Mouse (Mus musculus) small intestine, adult 2 months (tissue): ENCODE measurements around the gene Nat8f2.

Experiments used
- CTCF ChIP-seq: fragments of 200-500 bp; IDR thresholded peaks from 2 replicates; pipeline ENCODE4 v1.5.1; 2012; ENCODE audit warnings: low read depth, mild to moderate bottlenecking, control low read depth, inconsistent platforms, low read length, moderate library complexity, mixed read lengths; ENCODE audit not compliant: insufficient replicate concordance, insufficient read length; ENCODE audit errors: extremely low read depth
- POLR2A ChIP-seq: fragments of 200-500 bp; IDR thresholded peaks from 2 replicates; pipeline ENCODE4 v1.6.1; 2012; ENCODE audit warnings: low read depth, mild to moderate bottlenecking, control low read depth, inconsistent platforms, low read length, moderate library complexity

DNA sequence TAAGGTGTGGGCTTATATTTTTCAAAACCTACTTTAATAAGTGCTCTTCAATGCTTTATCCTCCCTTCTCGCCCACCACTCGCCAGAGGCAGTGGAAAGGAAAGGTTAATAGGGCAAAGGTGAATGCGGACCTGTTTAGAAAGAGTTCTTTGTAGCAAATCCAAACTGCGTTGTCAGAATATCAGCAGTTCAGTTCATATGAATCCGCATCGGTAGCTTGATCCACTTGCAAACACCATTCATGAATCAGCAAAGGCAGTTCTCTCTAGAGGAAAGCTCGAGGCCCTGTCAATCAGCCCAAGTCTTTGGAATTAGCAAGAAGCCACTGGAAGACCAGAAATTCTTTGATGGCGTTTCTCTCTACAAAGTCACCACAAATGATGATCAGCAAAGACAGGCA lies 30.3 kb downstream of the Nat8f2 start:
- TF ChIP-seq CTCF (no peak), POLR2A (no peak)
